Mouse (Mus musculus): ENCODE data around the gene Klra6.
"Not testable (repeated sequence)": the region's sequence is repeated elsewhere in the genome, so short reads cannot be mapped to it uniquely, and the experiment has no call there.

The Klra6 gene

GRCm38 (mm10) chr6:130026854-130027253 lies at the start of gene Klra6:
TSS of gene Klra6 (minus strand) at chr6:130026954.
- no peak for DNase-seq

GRCm38 (mm10) chr6:130067171-130067570 lies 40.4 kb upstream of the Klra6 start, which contains the start of gene Klra4:
TSS of gene Klra4 (minus strand) at chr6:130067271.
- DNase-seq, result not testable (repeated sequence)

GRCm38 (mm10) chr6:130065196-130065595 lies 38.4 kb upstream of the Klra6 start:
- no peak for DNase-seq

- not testable (repeated sequence) for DNase-seq
These were observed 8.4 kb upstream of the Klra6 start for GRCm38 (mm10) chr6:130035146-130035545.

GRCm38 (mm10) chr6:130031493-130032089 lies 4.8 kb upstream of the Klra6 start:
- not testable (repeated sequence) for DNase-seq
